Mouse (Mus musculus) cerebellum, adult (tissue): ENCODE measurements at regions not wholly inside any gene's neighbourhood (a gene's known extent, or its start where the extent isn't known, plus 50 kb on each side); places are given as distances from the start of the nearest gene placed in this dataset.

Experiments used
- ATAC-seq: cut with Nextera tagmentation; 2 replicates; pipeline ENCODE4 v1.9.2; 2017; ENCODE audit warnings: mild to moderate bottlenecking, moderate library complexity, mixed read lengths; ENCODE audit not compliant: insufficient number of reproducible peaks, low FRiP score, low TSS enrichment

DNA sequence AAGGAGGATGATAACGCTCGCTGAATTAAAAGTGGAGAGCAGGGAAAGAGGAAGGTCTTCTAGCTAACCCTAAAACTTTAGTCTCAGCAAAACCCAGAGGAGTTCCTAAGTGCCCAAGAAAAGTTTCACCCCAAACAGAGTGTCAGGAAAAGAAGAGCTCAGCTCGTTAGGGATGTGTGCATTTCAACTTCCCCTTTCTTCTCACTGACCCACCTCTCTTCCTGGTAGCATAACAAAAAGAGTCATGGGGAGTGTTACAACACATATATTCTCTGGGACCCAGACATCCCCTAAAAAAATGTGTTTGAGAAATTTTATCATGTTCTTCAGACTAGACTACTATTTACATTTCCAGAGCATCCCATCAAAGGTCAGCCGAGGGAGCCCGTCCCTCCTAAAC lies 432.6 kb downstream of the Mctp2 start:
- no peak for ATAC-seq

- ATAC-seq, result no peak
Measured at GRCm38 (mm10) chr7:71872912-71873311, 433.5 kb downstream of the Mctp2 start.

DNA sequence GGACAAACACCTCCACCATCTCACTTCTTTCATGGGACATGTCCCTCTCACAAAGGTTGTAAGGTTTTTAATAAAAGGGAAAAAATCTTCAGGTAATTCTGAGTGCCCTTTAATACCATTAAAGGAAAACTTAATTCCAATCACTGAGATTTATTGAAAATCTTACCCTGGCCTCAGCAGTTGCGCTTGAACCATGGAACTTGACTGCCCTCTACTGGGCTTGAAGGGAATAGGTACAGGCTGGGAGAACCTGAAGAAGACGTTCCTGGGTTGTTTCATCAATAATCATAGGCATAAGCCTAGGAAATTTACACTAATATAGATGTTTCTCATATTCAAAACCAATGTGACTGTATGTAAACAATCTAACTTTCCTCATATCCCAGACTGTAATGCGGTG lies 439.3 kb downstream of the Mctp2 start:
- ATAC-seq, result no peak

DNA sequence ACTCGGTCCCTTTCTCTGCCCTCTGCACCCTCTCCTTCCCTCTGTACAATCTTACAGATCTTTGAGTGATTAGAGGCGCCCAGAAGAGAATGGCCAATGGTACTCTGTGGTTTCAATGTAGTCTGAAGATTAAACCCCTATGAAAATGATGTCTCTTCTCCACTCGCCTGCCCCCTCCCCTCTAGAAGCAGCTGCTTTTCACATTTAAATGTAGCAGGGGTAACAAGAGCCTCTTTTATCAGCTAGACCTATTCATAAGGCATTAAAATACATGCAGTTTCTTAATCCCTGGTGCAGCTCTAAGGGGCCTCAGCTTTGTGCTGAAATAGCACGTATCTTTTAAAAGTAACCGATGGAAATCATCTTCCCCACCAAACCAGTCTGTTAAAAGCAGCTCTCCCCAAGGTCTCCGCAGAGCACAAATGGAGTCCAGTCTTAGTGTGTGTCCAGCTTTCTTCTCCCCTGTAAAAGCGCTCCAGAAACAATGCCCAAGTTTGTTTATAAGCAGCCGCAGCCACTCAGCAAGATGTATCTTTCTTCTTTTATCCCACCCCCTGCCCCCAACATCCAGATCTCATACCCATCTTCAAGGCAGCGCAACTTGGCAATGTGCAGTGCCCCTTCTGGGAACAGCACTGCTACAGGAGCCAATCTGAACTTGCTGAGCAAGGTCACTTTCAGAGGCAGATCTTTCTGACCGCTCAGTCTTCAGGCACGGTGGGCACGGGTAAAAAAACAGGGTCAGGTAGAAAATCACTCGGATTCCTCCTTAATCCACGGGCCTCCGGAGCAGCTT lies 440.8 kb downstream of the Mctp2 start:
- ATAC-seq, result no peak

- ATAC-seq, result no peak
Measured at GRCm38 (mm10) chr7:71852864-71853263, 453.5 kb downstream of the Mctp2 start.

DNA sequence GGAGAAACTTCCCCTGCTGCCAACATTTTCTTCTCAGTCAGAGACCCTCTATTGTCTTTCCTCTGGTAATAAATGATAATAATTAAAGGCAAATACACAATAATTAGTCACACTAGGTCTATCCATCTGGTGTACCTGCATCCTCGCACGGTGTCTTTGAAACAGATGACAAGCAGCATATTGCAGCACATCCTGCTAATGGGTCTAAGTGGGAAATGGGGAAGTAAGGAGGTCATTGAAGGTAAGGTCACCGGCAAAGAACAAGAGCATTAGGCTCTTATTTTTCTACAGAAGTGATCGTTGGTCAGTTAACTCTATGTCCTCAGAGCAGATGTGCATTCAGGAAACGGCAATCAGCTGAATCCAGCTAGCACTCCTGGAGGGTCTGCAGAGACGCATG lies 457.2 kb downstream of the Mctp2 start:
- ATAC-seq, result no peak

DNA sequence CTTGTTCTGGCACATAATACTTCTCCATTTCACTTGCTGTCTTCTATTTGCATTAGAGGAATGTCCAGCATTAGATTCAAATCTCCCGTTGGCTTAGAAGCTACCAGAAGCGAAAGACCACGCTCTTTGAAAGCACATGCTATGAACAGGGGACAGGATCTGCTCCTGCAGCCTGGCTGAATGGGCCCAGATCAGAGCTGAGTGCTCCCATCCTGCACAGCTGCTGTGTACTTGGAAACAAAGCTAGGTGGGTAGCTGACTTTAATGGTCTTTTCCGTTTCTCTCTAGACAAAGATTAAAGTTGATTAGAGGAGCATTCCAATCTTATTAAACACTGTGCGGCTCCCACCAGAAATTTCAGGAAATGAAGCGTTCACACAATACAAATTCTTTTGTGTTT lies 468.6 kb downstream of the Mctp2 start:
- ATAC-seq, result no peak

- ATAC-seq, result no peak
Measured at GRCm38 (mm10) chr7:71831790-71832525, 474.4 kb downstream of the Mctp2 start.

DNA sequence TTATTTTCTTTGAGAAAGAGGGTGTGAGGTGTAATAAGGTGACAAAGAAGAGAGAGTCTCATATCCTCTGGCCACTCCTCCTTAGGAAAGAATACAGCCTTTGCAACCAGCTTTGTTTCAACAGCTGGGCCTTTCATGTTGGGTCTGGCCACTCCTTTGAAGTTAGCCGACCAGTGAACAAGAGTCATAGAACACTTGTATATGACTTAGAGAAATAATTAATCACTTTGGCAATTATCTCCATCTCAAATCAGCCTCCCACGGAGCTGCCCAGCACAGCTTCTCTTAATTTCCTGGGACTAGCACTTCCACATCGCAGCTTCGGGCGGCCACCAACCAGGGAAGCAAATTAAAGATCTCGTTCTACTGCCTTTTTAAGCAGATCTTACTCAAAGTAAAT lies 476.8 kb downstream of the Mctp2 start:
- ATAC-seq, result no peak

DNA sequence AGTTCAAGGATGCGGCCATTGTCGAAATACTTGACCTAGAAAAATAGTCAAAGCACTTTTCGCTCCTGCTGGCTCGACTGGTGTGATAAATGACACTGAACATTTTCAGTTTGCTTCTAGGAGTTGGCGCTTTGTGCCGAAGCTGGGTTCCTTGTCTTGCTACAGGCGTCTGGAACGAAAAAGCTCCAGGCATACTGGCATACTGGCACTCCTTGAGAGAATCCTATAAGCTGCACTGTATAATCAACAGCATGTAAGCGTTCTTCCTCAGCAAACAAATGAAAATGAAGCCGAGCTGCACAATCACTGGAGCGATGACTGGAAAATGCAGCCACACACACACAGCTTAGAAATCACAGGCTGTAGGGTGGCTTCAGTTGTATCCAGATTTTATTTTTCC lies 464.9 kb upstream of the Gm10295 start:
- ATAC-seq, result no peak

- ATAC-seq, result no peak
Measured at GRCm38 (mm10) chr7:71794201-71794600, 442.9 kb upstream of the Gm10295 start.

DNA sequence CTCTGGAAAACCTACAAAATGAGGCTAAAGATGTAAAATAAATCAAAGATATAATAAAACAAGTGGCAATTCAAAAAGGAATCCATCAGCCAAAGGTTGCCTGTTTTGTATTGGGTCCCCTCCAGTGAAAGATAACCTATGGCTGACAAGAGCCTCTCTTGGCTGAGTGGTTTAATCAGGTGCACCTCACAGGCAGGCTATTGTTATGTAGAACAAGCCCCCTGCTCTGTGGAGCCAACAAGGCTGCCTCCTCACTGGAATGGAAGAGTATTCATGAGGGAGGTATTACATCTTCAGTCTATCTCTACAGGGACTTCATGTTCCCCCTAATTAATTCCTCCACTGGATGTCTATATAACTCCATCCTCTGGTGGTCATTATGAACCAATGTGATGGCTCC lies 437.1 kb upstream of the Gm10295 start:
- no peak for ATAC-seq

- no peak for ATAC-seq
Measured at GRCm38 (mm10) chr7:71782496-71782895, 431.2 kb upstream of the Gm10295 start.

- ATAC-seq, result no peak
Measured at GRCm38 (mm10) chr7:71749886-71750285, 398.6 kb upstream of the Gm10295 start.

- no peak for ATAC-seq
Measured at GRCm38 (mm10) chr7:71746118-71746897, 395.0 kb upstream of the Gm10295 start.

- no peak for ATAC-seq
Measured at GRCm38 (mm10) chr7:71728509-71728908, 377.2 kb upstream of the Gm10295 start.

DNA sequence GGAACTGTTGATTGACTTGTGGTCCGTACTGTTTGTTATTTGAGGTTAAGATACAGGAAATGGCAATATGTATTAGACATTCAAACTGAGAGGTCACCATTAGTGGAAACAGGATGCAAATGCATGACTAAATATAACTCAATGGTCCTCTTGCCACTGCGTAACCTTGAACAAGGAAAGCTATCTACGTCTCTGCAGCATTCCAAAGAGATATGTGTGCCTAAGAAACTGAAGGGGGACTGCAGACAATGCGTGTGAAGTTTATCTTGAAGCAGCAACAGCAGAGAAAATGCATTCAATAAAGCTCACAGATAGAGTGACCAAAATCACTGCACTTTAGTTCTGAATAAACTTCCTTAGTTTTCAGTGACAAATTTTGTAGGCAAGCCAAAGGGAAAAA lies 356.9 kb upstream of the Gm10295 start:
- ATAC-seq, result no peak

GRCm38 (mm10) chr7:71706201-71706600 lies 354.9 kb upstream of the Gm10295 start:
- ATAC-seq, result no peak

DNA sequence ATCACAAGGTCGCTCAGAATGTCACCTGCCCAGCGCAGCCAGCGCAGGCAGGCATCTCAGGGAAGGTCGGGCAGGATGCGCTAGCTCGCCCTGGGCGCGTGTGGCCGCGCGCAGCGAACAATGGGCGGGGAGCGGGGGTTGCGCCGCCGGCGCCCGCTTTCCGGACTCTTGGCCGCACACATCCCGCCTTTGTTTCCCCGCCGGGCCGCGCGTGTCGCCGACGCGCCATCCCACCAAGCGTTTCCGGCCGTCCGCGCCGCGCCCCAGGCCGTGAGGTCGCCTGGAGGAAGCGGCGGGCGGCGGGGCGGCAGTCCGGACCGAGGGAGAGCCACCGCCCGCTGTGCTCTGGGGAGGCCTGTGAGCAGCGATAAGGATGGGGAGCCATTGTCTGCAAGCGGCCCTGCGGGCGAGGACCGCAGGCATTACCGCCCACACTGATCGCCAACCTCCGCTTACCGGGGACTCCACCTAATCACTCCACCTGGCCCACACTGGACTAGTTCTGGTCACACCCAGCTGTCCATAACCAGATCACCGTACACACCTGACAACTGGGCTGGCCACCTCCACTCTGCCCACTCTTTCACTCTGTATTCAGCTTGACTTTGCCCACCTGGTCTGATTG lies 354.3 kb upstream of the Gm10295 start:
- peak; percentile 20; the same call in 1 of the 2 replicates for ATAC-seq

- no peak for ATAC-seq
Measured at GRCm38 (mm10) chr7:71704661-71705240, 353.5 kb upstream of the Gm10295 start.
